Comparison of ENCODE assay signal across 8 mouse cellular contexts in the genomic region with DNA sequence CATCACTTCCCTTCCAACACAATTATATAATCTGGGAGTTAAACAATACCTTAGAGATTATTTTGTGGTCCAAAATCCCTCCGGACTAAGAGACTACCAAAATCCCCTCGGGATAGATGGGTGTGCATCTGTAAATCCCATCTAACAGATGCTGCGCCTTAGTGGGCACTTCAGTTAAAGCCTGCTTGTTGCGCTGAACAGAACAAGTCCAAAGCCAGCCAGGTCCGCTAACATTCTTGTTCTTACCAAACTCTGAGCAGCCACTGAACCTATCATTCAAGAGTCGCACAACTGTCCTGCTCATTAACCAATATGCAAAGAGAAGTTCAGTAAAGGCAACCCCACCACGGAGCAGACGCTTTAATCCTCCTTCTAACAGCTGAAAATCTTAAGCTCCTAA. TPM values are rescaled to one million over a fixed set of nuclear protein-coding genes. Genes with fewer than 3 reads are reported as not detected.
DNase-seq lines count a peak whose midpoint lies in the region; ATAC-seq and TF ChIP-seq lines count a peak whose summit lies in the region.

No protein-coding gene starts in this region.

- no peak for TF ChIP-seq EP300 in stomach, postnatal 0 days (optimal IDR thresholded peaks at IDR 0.05)

- H3K9ac ChIP-seq in forebrain, embryonic 15.5 days (replicated peaks), result peak overlapping the region; percentile 97
- peak overlapping the region; percentile 96 for H3K9ac ChIP-seq in limb, embryonic 15.5 days
- peak overlapping the region; percentile 96; the same call in 1 of the 2 replicates for H3K9ac ChIP-seq in stomach, postnatal 0 days (ENCODE audit: low read length)

- peak overlapping the region; percentile 79 for H3K4me2 ChIP-seq in forebrain, embryonic 15.5 days (replicated peaks)
- H3K4me2 ChIP-seq in limb, embryonic 15.5 days, result peak overlapping the region; percentile 65
- peak overlapping the region; percentile 78 for H3K4me2 ChIP-seq in stomach, postnatal 0 days (replicated peaks; ENCODE audit: low read depth)

- no peak for TF ChIP-seq POLR2A in testis, adult 2 months (IDR thresholded peaks at IDR 0.05; ENCODE audit: control insufficient read depth, low read depth, low read length)

- ATAC-seq in forebrain, embryonic 15.5 days (replicated peaks), result no peak
- no peak for ATAC-seq in limb, embryonic 15.5 days (ENCODE audit: insufficient number of reproducible peaks, low FRiP score, low TSS enrichment, low read depth)
- ATAC-seq in stomach, postnatal 0 days (ENCODE audit: low FRiP score, low TSS enrichment), result no peak

- 22% methylated on average over 8 of the region's 8 CpGs for WGBS in forebrain, embryonic 15.5 days
- 32% methylated on average over 8 of the region's 8 CpGs for WGBS in limb, embryonic 15.5 days
- 43% methylated on average over 8 of the region's 8 CpGs for whole genome bisulfite sequencing in stomach, postnatal 0 days

- H3K27ac ChIP-seq in testis, adult 2 months (ENCODE audit: control insufficient read depth, insufficient read depth, low read depth, low read length), result peak overlapping the region; percentile 22; the same call in 1 of the 2 replicates
- peak overlapping the region; percentile 96 for H3K27ac ChIP-seq in forebrain, embryonic 15.5 days (replicated peaks)
- peak overlapping the region; percentile 43; the same call in 1 of the 2 replicates for H3K27ac ChIP-seq in limb, embryonic 15.5 days
- no peak overlapping the region for H3K27ac ChIP-seq in stomach, postnatal 0 days (replicated peaks)

- peak overlapping the region; percentile 28 for H3K4me3 ChIP-seq in testis, adult 2 months (ENCODE audit: control insufficient read depth, low read depth, low read length)
- peak overlapping the region; percentile 95 for H3K4me3 ChIP-seq in forebrain, embryonic 15.5 days
- peak overlapping the region; percentile 97 for H3K4me3 ChIP-seq in limb, embryonic 15.5 days
- peak overlapping the region; percentile 95; the same call in 1 of the 2 replicates for H3K4me3 ChIP-seq in stomach, postnatal 0 days (ENCODE audit: low read depth, low read length)

- peaks cover 10% of the 10 kb centered on the region for H3K4me1 ChIP-seq in testis, adult 2 months (ENCODE audit: control insufficient read depth, insufficient read depth, low read length)
- H3K4me1 ChIP-seq in forebrain, embryonic 15.5 days, result peaks cover 42% of the 10 kb centered on the region
- H3K4me1 ChIP-seq in limb, embryonic 15.5 days, result peaks cover 26% of the 10 kb centered on the region
- H3K4me1 ChIP-seq in stomach, postnatal 0 days (replicated peaks; ENCODE audit: control insufficient read depth, insufficient read depth), result peaks cover 3% of the 10 kb centered on the region; the same call in 1 of the 2 replicates

- no peak for TF ChIP-seq CTCF in testis, adult 2 months (IDR thresholded peaks at IDR 0.05; ENCODE audit: control insufficient read depth, insufficient read depth, insufficient replicate concordance, low read depth, low read length)
- TF ChIP-seq CTCF in stomach, postnatal 0 days (IDR thresholded peaks at IDR 0.05; ENCODE audit: low read depth), result no peak

- H3K27me3 ChIP-seq in testis, adult 2 months (ENCODE audit: control insufficient read depth, insufficient read depth, low read length), result no peaks in the 10 kb centered on the region
- no peaks in the 10 kb centered on the region for H3K27me3 ChIP-seq in forebrain, embryonic 15.5 days
- H3K27me3 ChIP-seq in limb, embryonic 15.5 days, result no peaks in the 10 kb centered on the region
- H3K27me3 ChIP-seq in stomach, postnatal 0 days (ENCODE audit: control insufficient read depth, insufficient read depth, low read length), result no peaks in the 10 kb centered on the region

- intact Hi-C loops in left cerebral cortex, postnatal 10 days (cut with DNase I), result no loop called here

- H3K9me3 ChIP-seq in forebrain, embryonic 15.5 days, result no peaks in the 10 kb centered on the region
- 0 out of 2 replicates have a peak, but pooled peaks cover 3% of the 10 kb centered on the region for H3K9me3 ChIP-seq in limb, embryonic 15.5 days
- H3K9me3 ChIP-seq in stomach, postnatal 0 days (ENCODE audit: control insufficient read depth, low read length), result no peaks in the 10 kb centered on the region

- H3K36me3 ChIP-seq in testis, adult 2 months (ENCODE audit: control insufficient read depth, insufficient read depth, low read length), result no peaks in the 10 kb centered on the region
- H3K36me3 ChIP-seq in forebrain, embryonic 15.5 days, result peaks cover 17% of the 10 kb centered on the region; the same call in 1 of the 2 replicates
- peaks cover 8% of the 10 kb centered on the region for H3K36me3 ChIP-seq in limb, embryonic 15.5 days
- H3K36me3 ChIP-seq in stomach, postnatal 0 days (ENCODE audit: control insufficient read depth, insufficient read depth, low read length), result no peaks in the 10 kb centered on the region

- no peak for DNase-seq in testis, postnatal 10 days (ENCODE audit: low spot score)
- no peak for DNase-seq in stomach, postnatal 0 days (ENCODE audit: low spot score)
- no peak for DNase-seq in left cerebral cortex, postnatal 10 days (ENCODE audit: extremely low spot score in 1 of 2, low spot score in 2 of 2)
- DNase-seq in right cerebral cortex, postnatal 14 days, result no peak
- DNase-seq in testis, postnatal 14 days (ENCODE audit: low spot score), result no peak

RNA-seq across cellular contexts. Expression of a gene that starts 2.1 kb away (rescaled TPM):
- polyA plus RNA-seq in testis, adult 2 months (2012; rRNA removed), result 59.8 and 68.1 TPM in 2 replicates
- 273 and 295 TPM in 2 replicates for polyA plus RNA-seq in forebrain, embryonic 15.5 days (2015; fragmentation: Nextera tagmentation; extraction: Ambion mirVana)
- 84.9 and 85.0 TPM in 2 replicates for polyA plus RNA-seq in limb, embryonic 15.5 days (2015; fragmentation: Nextera tagmentation; extraction: Ambion mirVana)
- polyA plus RNA-seq in stomach, postnatal 0 days (2015; fragmentation: Nextera tagmentation; extraction: Ambion mirVana), result 40.6 and 43.9 TPM in 2 replicates
- total RNA-seq in left cerebral cortex, postnatal 10 days (2021), result 100 to 1,000 TPM; 497 to 524 TPM

RNA-seq across cellular contexts. Expression of a gene that starts 13.9 kb away (rescaled TPM):
- not detected in 2 replicates for polyA plus RNA-seq in testis, adult 2 months (2012; rRNA removed)
- not detected in 2 replicates for polyA plus RNA-seq in forebrain, embryonic 15.5 days (2015; fragmentation: Nextera tagmentation; extraction: Ambion mirVana)
- not detected in 2 replicates for polyA plus RNA-seq in limb, embryonic 15.5 days (2015; fragmentation: Nextera tagmentation; extraction: Ambion mirVana)
- polyA plus RNA-seq in stomach, postnatal 0 days (2015; fragmentation: Nextera tagmentation; extraction: Ambion mirVana), result not detected in 2 replicates
- total RNA-seq in left cerebral cortex, postnatal 10 days (2021), result not detected

RNA-seq across cellular contexts. Expression of a gene that starts 15.3 kb away (rescaled TPM):
- polyA plus RNA-seq in testis, adult 2 months (2012; rRNA removed), result 262 and 331 TPM in 2 replicates
- polyA plus RNA-seq in forebrain, embryonic 15.5 days (2015; fragmentation: Nextera tagmentation; extraction: Ambion mirVana), result 578 and 580 TPM in 2 replicates
- 793 and 967 TPM in 2 replicates for polyA plus RNA-seq in limb, embryonic 15.5 days (2015; fragmentation: Nextera tagmentation; extraction: Ambion mirVana)
- polyA plus RNA-seq in stomach, postnatal 0 days (2015; fragmentation: Nextera tagmentation; extraction: Ambion mirVana), result 828 and 879 TPM in 2 replicates
- 100 to 1,000 TPM; 503 to 512 TPM for total RNA-seq in left cerebral cortex, postnatal 10 days (2021)

RNA-seq across cellular contexts. Expression of a gene that starts 34.1 kb away (rescaled TPM):
- 9.6 and 10.4 TPM in 2 replicates for polyA plus RNA-seq in testis, adult 2 months (2012; rRNA removed)
- 31.9 and 32.1 TPM in 2 replicates for polyA plus RNA-seq in forebrain, embryonic 15.5 days (2015; fragmentation: Nextera tagmentation; extraction: Ambion mirVana)
- 2.5 and 3.4 TPM in 2 replicates for polyA plus RNA-seq in limb, embryonic 15.5 days (2015; fragmentation: Nextera tagmentation; extraction: Ambion mirVana)
- polyA plus RNA-seq in stomach, postnatal 0 days (2015; fragmentation: Nextera tagmentation; extraction: Ambion mirVana), result 1.2 and 1.4 TPM in 2 replicates
- 100 to 1,000 TPM; 204 to 211 TPM for total RNA-seq in left cerebral cortex, postnatal 10 days (2021)

RNA-seq across cellular contexts. Expression of a gene that starts 55.6 kb away (rescaled TPM):
- polyA plus RNA-seq in testis, adult 2 months (2012; rRNA removed), result 20.7 and 24.5 TPM in 2 replicates
- 34.8 and 37.4 TPM in 2 replicates for polyA plus RNA-seq in forebrain, embryonic 15.5 days (2015; fragmentation: Nextera tagmentation; extraction: Ambion mirVana)
- 28.4 TPM in 2 replicates for polyA plus RNA-seq in limb, embryonic 15.5 days (2015; fragmentation: Nextera tagmentation; extraction: Ambion mirVana)
- 37.1 and 37.7 TPM in 2 replicates for polyA plus RNA-seq in stomach, postnatal 0 days (2015; fragmentation: Nextera tagmentation; extraction: Ambion mirVana)
- 10 to 100 TPM; 80.4 to 95.9 TPM for total RNA-seq in left cerebral cortex, postnatal 10 days (2021)

Comparison
In these comparisons a context has a peak if more than half of its experiments do, and no peak if none do; other contexts are left out.
1. H3K4me3 ChIP-seq: peak in every context shown above with its lines; median percentile 97 in limb, embryonic 15.5 days; 95 in forebrain, embryonic 15.5 days; 95 in stomach, postnatal 0 days; 28 in testis, adult 2 months.